Mouse (Mus musculus) adrenal gland, adult 8-10 months (tissue): ENCODE measurements at regions not wholly inside any gene's neighbourhood (a gene's known extent, or its start where the extent isn't known, plus 50 kb on each side); places are given as distances from the start of the nearest gene placed in this dataset.

Source experiments
- DNase-seq: peaks from one replicate; pipeline ENCODE4 v3.0.0; 2022

GRCm38 (mm10) chr2:50609086-50609485 lies 312.5 kb upstream of the Mmadhc start:
- DNase-seq, result peak; percentile 56

GRCm38 (mm10) chr2:50589195-50589594 lies 292.6 kb upstream of the Mmadhc start:
- DNase-seq, result no peak

GRCm38 (mm10) chr2:50588652-50589051 lies 292.1 kb upstream of the Mmadhc start:
- no peak for DNase-seq

GRCm38 (mm10) chr2:50586321-50587050 lies 289.9 kb upstream of the Mmadhc start:
- DNase-seq, result no peak

- DNase-seq, result no peak
Measured at GRCm38 (mm10) chr2:50579620-50580019, 283.0 kb upstream of the Mmadhc start.

GRCm38 (mm10) chr2:50578278-50579043 lies 281.9 kb upstream of the Mmadhc start:
- no peak for DNase-seq

- no peak for DNase-seq
Measured at GRCm38 (mm10) chr2:50577736-50578135, 281.1 kb upstream of the Mmadhc start.

- no peak for DNase-seq
Measured at GRCm38 (mm10) chr2:50573455-50573854, 276.9 kb upstream of the Mmadhc start.

- DNase-seq, result no peak
Measured at GRCm38 (mm10) chr2:50571021-50571420, 274.4 kb upstream of the Mmadhc start.

GRCm38 (mm10) chr2:50569502-50570285 lies 273.1 kb upstream of the Mmadhc start:
- no peak for DNase-seq

GRCm38 (mm10) chr2:50568777-50569501 lies 272.3 kb upstream of the Mmadhc start:
- DNase-seq, result no peak

GRCm38 (mm10) chr2:50567542-50567941 lies 270.9 kb upstream of the Mmadhc start:
- no peak for DNase-seq

GRCm38 (mm10) chr2:50554031-50554430 lies 257.4 kb upstream of the Mmadhc start:
- no peak for DNase-seq

- DNase-seq, result no peak
Measured at GRCm38 (mm10) chr2:50552437-50552836, 255.8 kb upstream of the Mmadhc start.

GRCm38 (mm10) chr2:50549871-50550270 lies 253.3 kb upstream of the Mmadhc start:
- DNase-seq, result no peak

- no peak for DNase-seq
Measured at GRCm38 (mm10) chr2:50539741-50540441, 243.3 kb upstream of the Mmadhc start.

- DNase-seq, result no peak
Measured at GRCm38 (mm10) chr2:50538068-50538467, 241.5 kb upstream of the Mmadhc start.

GRCm38 (mm10) chr2:50535085-50535878 lies 238.7 kb upstream of the Mmadhc start:
- peak; percentile 2 for DNase-seq

GRCm38 (mm10) chr2:50533702-50534101 lies 237.1 kb upstream of the Mmadhc start:
- DNase-seq, result no peak

GRCm38 (mm10) chr2:50527425-50527824 lies 230.8 kb upstream of the Mmadhc start:
- DNase-seq, result no peak
